Mouse (Mus musculus): Measurements from ENCODE around the gene Bptf. TPM values are rescaled to one million over a fixed set of nuclear protein-coding genes. Genes with fewer than 3 reads are reported as not detected.
"Not testable (repeated sequence)": the region's sequence is repeated elsewhere in the genome, so short reads cannot be mapped to it uniquely, and the experiment has no call there.

Gene Bptf
- polyA plus RNA-seq, 1 experiment from 2014 or later, result 26.6 TPM

GRCm38 (mm10) chr11:107026554-107027430 is 105.1 kb downstream of the Bptf start:
- ATAC-seq (ENCODE audit: low FRiP score), result no peak
- peaks cover 3% of the 10 kb centered on the region; the same call in 1 of the 2 replicates for H3K27me3 ChIP-seq (replicated peaks)
- peak overlapping the region; percentile 62; the same call in 1 of the 2 replicates for H3K9ac ChIP-seq (replicated peaks)
- no peaks in the 10 kb centered on the region for H3K9me3 ChIP-seq (replicated peaks)
- peaks cover 39% of the 10 kb centered on the region for H3K4me1 ChIP-seq
- no peaks in the 10 kb centered on the region for H3K36me3 ChIP-seq
- peak overlapping the region; percentile 95 for H3K4me2 ChIP-seq
- 6% methylated on average over 12 of the region's 12 CpGs for WGBS
- peak overlapping the region; percentile 78; the same call in 1 of the 2 replicates for H3K27ac ChIP-seq (replicated peaks)
- H3K4me3 ChIP-seq (replicated peaks), result peak overlapping the region; percentile 70

GRCm38 (mm10) chr11:107025411-107026321 is 106.3 kb downstream of the Bptf start, which contains the start of gene 1810010H24Rik:
1810010H24Rik (plus strand) TSS chr11:107025681.
- no peaks in the 10 kb centered on the region for H3K9me3 ChIP-seq (replicated peaks)
- no peaks in the 10 kb centered on the region for H3K36me3 ChIP-seq
- ATAC-seq (ENCODE audit: low FRiP score), result no peak
- H3K27me3 ChIP-seq (replicated peaks), result peaks cover 3% of the 10 kb centered on the region; the same call in 1 of the 2 replicates
- peak within 1 kb of the TSS; percentile 53 for H3K4me3 ChIP-seq (replicated peaks)
- H3K9ac ChIP-seq (replicated peaks), result peak within 1 kb of the TSS; percentile 62
- WGBS, result under 1% methylated on average over 45 of the region's 45 CpGs
- H3K27ac ChIP-seq (replicated peaks), result peak within 1 kb of the TSS; percentile 78
- H3K4me2 ChIP-seq, result peak within 1 kb of the TSS; percentile 95
- H3K4me1 ChIP-seq, result peaks cover 39% of the 10 kb centered on the region

- Histone ChIP-seq H3K27me3 (replicated peaks) (peaks cover 3% of the 10 kb centered on the region; the same call in 1 of the 2 replicates), H3K9me3 (replicated peaks) (no peaks in the 10 kb centered on the region), H3K4me3 (replicated peaks) (peak overlapping the region; percentile 53), H3K27ac (replicated peaks) (0 out of 2 replicates have a peak overlapping the region, but pooled peaks have one; percentile 54), H3K36me3 (no peaks in the 10 kb centered on the region), H3K9ac (replicated peaks) (no peak overlapping the region), H3K4me2 (peak overlapping the region; percentile 95), H3K4me1 (peaks cover 39% of the 10 kb centered on the region)
- WGBS, result 56% methylated on average over 4 of the region's 4 CpGs
- ATAC-seq (ENCODE audit: low FRiP score), result no peak
Measured at GRCm38 (mm10) chr11:107024406-107024805, 107.5 kb downstream of the Bptf start.

DNA sequence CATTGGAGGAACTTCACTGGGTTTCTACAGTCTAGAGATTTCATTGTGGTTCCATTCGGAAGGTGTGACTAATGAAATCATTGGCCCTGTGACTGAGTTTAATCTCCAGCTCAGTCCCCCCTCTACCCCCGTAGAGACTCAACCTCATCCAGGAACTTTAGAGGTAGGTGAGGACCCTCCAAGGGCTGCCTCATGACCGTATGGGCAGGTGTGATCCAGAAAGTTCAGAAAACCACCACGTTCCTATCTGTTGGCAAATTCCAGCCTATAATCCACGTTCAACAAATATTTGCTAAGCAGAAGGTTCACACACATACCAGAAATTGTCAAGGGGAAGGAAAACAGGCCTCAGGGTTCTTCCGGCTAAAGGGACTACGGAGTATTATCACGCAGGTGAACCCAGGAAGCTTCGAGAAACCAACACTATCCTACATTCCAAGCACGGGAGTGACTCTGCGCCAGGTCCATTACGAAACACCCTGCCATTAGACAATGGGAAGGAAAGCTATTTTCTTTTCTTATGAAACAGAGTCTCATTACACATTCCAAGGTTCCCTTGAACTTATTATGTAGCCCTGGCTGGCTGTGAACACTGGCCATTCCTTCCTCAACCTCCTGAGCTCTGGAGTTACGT is 109.8 kb downstream of the Bptf start:
- whole genome bisulfite sequencing, result 90% methylated on average over 13 of the region's 13 CpGs

DNA sequence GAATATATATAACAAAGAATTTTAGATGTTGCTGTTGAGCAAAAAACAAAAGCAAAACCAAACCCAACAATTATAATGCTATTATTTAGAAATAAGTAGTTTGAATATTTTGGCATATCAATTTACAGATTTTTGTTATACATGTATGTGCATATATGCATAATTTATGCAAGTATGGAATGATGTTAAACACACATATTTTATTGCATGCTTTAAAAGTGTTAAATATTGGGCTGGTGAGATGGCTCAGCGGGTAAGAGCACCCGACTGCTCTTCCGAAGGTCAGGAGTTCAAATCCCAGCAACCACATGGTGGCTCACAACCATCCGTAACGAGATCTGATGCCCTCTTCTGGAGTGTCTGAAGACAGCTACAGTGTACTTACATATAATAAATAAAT is 112.2 kb downstream of the Bptf start:
- not testable (repeated sequence) for H3K9me3 ChIP-seq (replicated peaks); H3K27ac ChIP-seq (replicated peaks); H3K9ac ChIP-seq (replicated peaks); H3K4me1 ChIP-seq; H3K4me3 ChIP-seq (replicated peaks); H3K27me3 ChIP-seq (replicated peaks); H3K4me2 ChIP-seq; ATAC-seq (ENCODE audit: low FRiP score); H3K36me3 ChIP-seq
- WGBS, result 94% methylated on average over 4 of the region's 5 CpGs

More for the DNA sequence above, 109.8 kb downstream of the Bptf start:
- Histone ChIP-seq H3K27me3 (replicated peaks) (peaks cover 3% of the 10 kb centered on the region; the same call in 1 of the 2 replicates), H3K36me3 (no peaks in the 10 kb centered on the region), H3K4me1 (peaks cover 33% of the 10 kb centered on the region), H3K9ac (replicated peaks) (no peak overlapping the region), H3K9me3 (replicated peaks) (no peaks in the 10 kb centered on the region), H3K27ac (replicated peaks) (no peak overlapping the region), H3K4me3 (replicated peaks) (no peak overlapping the region), H3K4me2 (no peak overlapping the region)
- ATAC-seq (ENCODE audit: low FRiP score), result no peak

DNA sequence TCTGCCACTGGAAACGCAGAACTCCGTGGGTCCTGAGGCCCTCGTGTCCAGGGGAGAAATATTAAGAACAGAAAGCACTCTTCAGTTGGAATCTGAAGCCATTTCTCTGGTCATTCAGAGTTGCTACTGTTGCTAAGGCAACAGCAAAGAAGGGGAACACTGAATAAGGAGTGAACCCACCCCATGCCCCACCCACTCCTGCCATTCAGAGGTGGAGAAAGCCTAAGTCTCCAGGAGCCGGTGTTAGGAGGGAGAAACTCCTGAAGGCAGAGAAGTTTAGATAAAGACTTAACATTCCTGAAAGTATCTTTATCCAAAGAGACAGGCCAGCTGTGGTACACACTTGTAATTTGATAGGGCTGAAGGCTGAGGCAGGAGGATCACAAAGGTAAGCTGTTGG is 112.6 kb downstream of the Bptf start:
- Histone ChIP-seq H3K9ac (replicated peaks) (no peak overlapping the region), H3K9me3 (replicated peaks) (no peaks in the 10 kb centered on the region), H3K36me3 (no peaks in the 10 kb centered on the region), H3K4me2 (no peak overlapping the region), H3K27ac (replicated peaks) (no peak overlapping the region), H3K27me3 (replicated peaks) (peaks cover 3% of the 10 kb centered on the region; the same call in 1 of the 2 replicates), H3K4me3 (replicated peaks) (no peak overlapping the region), H3K4me1 (peaks cover 4% of the 10 kb centered on the region; the same call in 1 of the 2 replicates)
- no peak for ATAC-seq (ENCODE audit: low FRiP score)
- 47% methylated on average over 4 of the region's 4 CpGs for WGBS

GRCm38 (mm10) chr11:107018606-107019005 is 113.3 kb downstream of the Bptf start:
- 37% methylated on average over 8 of the region's 8 CpGs for WGBS
- H3K4me1 ChIP-seq, result no peaks in the 10 kb centered on the region
- no peak overlapping the region for H3K9ac ChIP-seq (replicated peaks)
- H3K4me3 ChIP-seq (replicated peaks), result no peak overlapping the region
- no peaks in the 10 kb centered on the region for H3K36me3 ChIP-seq
- H3K27ac ChIP-seq (replicated peaks), result no peak overlapping the region
- H3K4me2 ChIP-seq, result no peak overlapping the region
- H3K27me3 ChIP-seq (replicated peaks), result peaks cover 3% of the 10 kb centered on the region; the same call in 1 of the 2 replicates
- no peak for ATAC-seq (ENCODE audit: low FRiP score)
- no peaks in the 10 kb centered on the region for H3K9me3 ChIP-seq (replicated peaks)

- no peaks in the 10 kb centered on the region for H3K36me3 ChIP-seq
- no peak for ATAC-seq (ENCODE audit: low FRiP score)
- no peaks in the 10 kb centered on the region for H3K9me3 ChIP-seq (replicated peaks)
- no peak overlapping the region for H3K4me3 ChIP-seq (replicated peaks)
- H3K4me2 ChIP-seq, result no peak overlapping the region
- H3K27ac ChIP-seq (replicated peaks), result no peak overlapping the region
- H3K27me3 ChIP-seq (replicated peaks), result no peaks in the 10 kb centered on the region
- no peaks in the 10 kb centered on the region for H3K4me1 ChIP-seq
- no peak overlapping the region for H3K9ac ChIP-seq (replicated peaks)
- 67% methylated on average over 6 of the region's 6 CpGs for WGBS
Measured at GRCm38 (mm10) chr11:107017339-107017886, 114.5 kb downstream of the Bptf start.

DNA sequence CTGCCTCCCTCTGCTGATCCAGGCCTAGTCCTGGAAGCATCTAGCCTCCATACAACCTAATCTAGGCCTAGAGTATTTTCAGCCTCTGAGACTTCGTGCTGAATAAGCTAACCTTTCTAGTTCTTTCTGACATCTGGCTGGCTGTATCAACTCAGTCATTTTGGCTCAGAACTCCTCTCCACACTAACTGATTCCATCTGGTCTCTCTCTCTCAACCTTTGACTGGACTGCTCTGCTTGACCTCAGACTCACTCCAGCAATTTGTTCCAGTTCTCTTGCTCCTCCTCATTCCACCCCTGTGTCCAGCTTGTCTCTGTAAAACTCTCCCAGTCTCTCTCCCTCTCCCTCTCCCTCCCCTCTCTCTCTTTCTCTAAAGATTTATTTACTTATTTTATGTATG is 115.0 kb downstream of the Bptf start:
- WGBS, result 75% methylated on average over 1 of the region's 1 CpGs
- H3K4me2 ChIP-seq, result no peak overlapping the region
- H3K4me1 ChIP-seq, result peaks cover 2% of the 10 kb centered on the region
- H3K27me3 ChIP-seq (replicated peaks), result no peaks in the 10 kb centered on the region
- H3K9me3 ChIP-seq (replicated peaks), result no peaks in the 10 kb centered on the region
- no peak overlapping the region for H3K27ac ChIP-seq (replicated peaks)
- no peak overlapping the region for H3K9ac ChIP-seq (replicated peaks)
- no peak overlapping the region for H3K4me3 ChIP-seq (replicated peaks)
- ATAC-seq (ENCODE audit: low FRiP score), result no peak
- no peaks in the 10 kb centered on the region for H3K36me3 ChIP-seq

- ATAC-seq (ENCODE audit: low FRiP score), result not testable (repeated sequence)
Measured at GRCm38 (mm10) chr11:107015535-107016187, 116.3 kb downstream of the Bptf start.

More at GRCm38 (mm10) chr11:107015535-107016187, 116.3 kb downstream of the Bptf start:
- H3K9me3 ChIP-seq (replicated peaks); H3K9ac ChIP-seq (replicated peaks); H3K4me3 ChIP-seq (replicated peaks); H3K4me1 ChIP-seq; H3K36me3 ChIP-seq; H3K27ac ChIP-seq (replicated peaks); H3K4me2 ChIP-seq; H3K27me3 ChIP-seq (replicated peaks): not testable (repeated sequence)
- 73% methylated on average over 10 of the region's 11 CpGs for WGBS
